Mouse (Mus musculus) gastrocnemius, postnatal 4 days (tissue): ENCODE results near the gene Tnks2. TPM values are rescaled to one million over a fixed set of nuclear protein-coding genes. Genes with fewer than 3 reads are reported as not detected.
"Not testable (repeated sequence)": the region's sequence is repeated elsewhere in the genome, so short reads cannot be mapped to it uniquely, and the experiment has no call there.

Source experiments
- DNase-seq, 2 experiments: peaks; one replicate each; pipeline ENCODE4 v3.0.0; 2021 to 2022; ENCODE audit warnings: low spot score in 2 of 2, mixed read lengths in 2 of 2
- total RNA-seq, 2 experiments: library from RNA; stranded (reverse); gene quantifications; 2 replicates each; pipeline ENCODE4 v1.2.3; 2021

Tnks2 gene
- total RNA-seq, 2 experiments from 2014 or later, result 166 to 182 TPM

GRCm38 (mm10) chr19:36821301-36821700 lies 12.7 kb upstream of the Tnks2 start:
- DNase-seq, result not testable (repeated sequence)

GRCm38 (mm10) chr19:36822701-36823100 lies 11.3 kb upstream of the Tnks2 start:
- no peak for DNase-seq

GRCm38 (mm10) chr19:36827650-36828049 lies 6.4 kb upstream of the Tnks2 start:
- DNase-seq, result no peak

- DNase-seq, result no peak
Observed at GRCm38 (mm10) chr19:36828322-36828721, 5.7 kb upstream of the Tnks2 start.

GRCm38 (mm10) chr19:36832951-36833787 lies 863 bp upstream of the Tnks2 start:
- peak in 1 of 2 experiments; percentile 33 for DNase-seq

GRCm38 (mm10) chr19:36834532-36835431 lies 750 bp downstream of the Tnks2 start:
- peak; percentile 38 to 42 for DNase-seq

GRCm38 (mm10) chr19:36836035-36836434 lies 2.0 kb downstream of the Tnks2 start:
- DNase-seq, result no peak

GRCm38 (mm10) chr19:36840301-36840700 lies 6.3 kb downstream of the Tnks2 start:
- no peak for DNase-seq

GRCm38 (mm10) chr19:36843866-36844265 lies 9.8 kb downstream of the Tnks2 start:
- DNase-seq, result no peak

GRCm38 (mm10) chr19:36845924-36846323 lies 11.9 kb downstream of the Tnks2 start:
- no peak for DNase-seq

- no peak for DNase-seq
Observed at GRCm38 (mm10) chr19:36853831-36854230, 19.8 kb downstream of the Tnks2 start.

- DNase-seq, result no peak
Observed at GRCm38 (mm10) chr19:36857851-36858250, 23.8 kb downstream of the Tnks2 start.

- DNase-seq, result no peak
Observed at GRCm38 (mm10) chr19:36860393-36860792, 26.4 kb downstream of the Tnks2 start.

GRCm38 (mm10) chr19:36865905-36866304 lies 31.9 kb downstream of the Tnks2 start:
- DNase-seq, result no peak

- DNase-seq, result no peak
Observed at GRCm38 (mm10) chr19:36867416-36867815, 33.4 kb downstream of the Tnks2 start.

GRCm38 (mm10) chr19:36868675-36869074 lies 34.6 kb downstream of the Tnks2 start:
- DNase-seq, result not testable (repeated sequence)

- DNase-seq, result no peak
Observed at GRCm38 (mm10) chr19:36874651-36875050, 40.6 kb downstream of the Tnks2 start.

- no peak for DNase-seq
Observed at GRCm38 (mm10) chr19:36877329-36877728, 43.3 kb downstream of the Tnks2 start.

GRCm38 (mm10) chr19:36878743-36879495 lies 44.9 kb downstream of the Tnks2 start:
- DNase-seq, result no peak

GRCm38 (mm10) chr19:36883119-36883518 lies 49.1 kb downstream of the Tnks2 start:
- peak in 1 of 2 experiments; percentile 27 for DNase-seq

GRCm38 (mm10) chr19:36886316-36886715 lies 52.3 kb downstream of the Tnks2 start:
- DNase-seq, result no peak
